Mouse (Mus musculus): ENCODE measurements around the gene Lamc2. TPM values are rescaled to one million over a fixed set of nuclear protein-coding genes. Genes with fewer than 3 reads are reported as not detected.

Lamc2 gene
- polyA plus RNA-seq, 1 experiment: not detected

- Histone ChIP-seq H3K27ac (ENCODE audit: insufficient read depth, low read depth, low read length) (no peak overlapping the region), H3K4me1 (ENCODE audit: control insufficient read depth, insufficient read depth, low read length) (peaks cover 4% of the 10 kb centered on the region; the same call in 1 of the 2 replicates), H3K4me3 (ENCODE audit: insufficient read depth, low read length) (no peak overlapping the region)
- TF ChIP-seq POLR2A (IDR thresholded peaks at IDR 0.05; ENCODE audit: borderline replicate concordance, low read depth, low read length) (no peak), CTCF (IDR thresholded peaks at IDR 0.05; ENCODE audit: low read depth, low read length) (no peak)
Measured at GRCm38 (mm10) chr1:153122764-153123163, 63.5 kb downstream of the Lamc2 start.

DNA sequence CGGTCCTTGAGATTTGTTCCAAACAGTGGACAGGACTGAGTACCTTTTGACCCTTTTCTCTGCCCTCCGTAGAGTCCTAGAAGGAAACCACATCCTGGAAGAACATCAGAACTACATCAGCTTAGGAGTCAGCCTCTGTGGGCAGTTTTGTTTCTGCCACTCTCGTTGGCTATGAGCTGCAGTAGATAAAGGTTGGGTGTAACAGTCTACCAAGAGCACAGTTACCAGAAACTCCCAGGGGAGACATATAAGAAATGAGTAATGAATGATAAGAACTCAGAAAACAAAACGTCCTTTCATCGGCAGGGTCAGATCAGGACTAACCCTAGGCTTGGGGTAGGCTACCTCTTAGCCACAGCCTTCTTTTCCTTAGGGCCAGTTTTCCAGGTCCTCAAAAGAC lies 64.9 kb downstream of the Lamc2 start:
- Histone ChIP-seq H3K27ac (ENCODE audit: insufficient read depth, low read depth, low read length) (no peak overlapping the region), H3K4me3 (ENCODE audit: insufficient read depth, low read length) (no peak overlapping the region)
- TF ChIP-seq CTCF (IDR thresholded peaks at IDR 0.05; ENCODE audit: low read depth, low read length): no peak
- TF ChIP-seq POLR2A (IDR thresholded peaks at IDR 0.05; ENCODE audit: borderline replicate concordance, low read depth, low read length): no peak

GRCm38 (mm10) chr1:153120544-153120943 lies 65.7 kb downstream of the Lamc2 start:
- Histone ChIP-seq H3K27ac (ENCODE audit: insufficient read depth, low read depth, low read length) (no peak overlapping the region), H3K4me3 (ENCODE audit: insufficient read depth, low read length) (no peak overlapping the region), H3K4me1 (ENCODE audit: control insufficient read depth, insufficient read depth, low read length) (no peaks in the 10 kb centered on the region)
- TF ChIP-seq POLR2A (IDR thresholded peaks at IDR 0.05; ENCODE audit: borderline replicate concordance, low read depth, low read length) (no peak), CTCF (IDR thresholded peaks at IDR 0.05; ENCODE audit: low read depth, low read length) (no peak)

More for the DNA sequence above, 64.9 kb downstream of the Lamc2 start:
- no peaks in the 10 kb centered on the region for H3K4me1 ChIP-seq (ENCODE audit: control insufficient read depth, insufficient read depth, low read length)

- Histone ChIP-seq H3K27ac (ENCODE audit: insufficient read depth, low read depth, low read length) (no peak overlapping the region), H3K4me3 (ENCODE audit: insufficient read depth, low read length) (no peak overlapping the region), H3K4me1 (ENCODE audit: control insufficient read depth, insufficient read depth, low read length) (no peaks in the 10 kb centered on the region)
- TF ChIP-seq CTCF (IDR thresholded peaks at IDR 0.05; ENCODE audit: low read depth, low read length): no peak
- TF ChIP-seq POLR2A (IDR thresholded peaks at IDR 0.05; ENCODE audit: borderline replicate concordance, low read depth, low read length): no peak
Measured at GRCm38 (mm10) chr1:153115315-153115714, 70.9 kb downstream of the Lamc2 start.

DNA sequence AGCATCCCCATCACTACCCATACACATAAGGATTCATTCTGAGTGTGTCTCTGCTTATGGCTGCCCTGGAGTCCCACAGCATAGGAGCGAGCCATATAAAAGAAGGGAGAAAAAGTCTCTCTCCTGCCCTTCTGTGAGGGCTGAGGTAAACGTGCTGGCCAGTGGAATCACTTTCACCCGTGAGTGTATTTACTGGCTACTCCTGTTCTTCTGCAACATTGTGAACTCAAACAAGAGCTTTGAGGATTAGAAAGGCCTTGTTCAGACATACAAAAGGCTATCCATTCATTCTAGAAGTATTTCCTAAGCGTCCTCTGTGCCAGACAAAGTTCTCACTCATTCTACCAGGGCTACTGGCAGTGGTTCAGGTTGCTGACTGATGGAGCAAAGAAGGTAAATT lies 74.7 kb downstream of the Lamc2 start:
- Histone ChIP-seq H3K4me1 (ENCODE audit: control insufficient read depth, insufficient read depth, low read length) (no peaks in the 10 kb centered on the region), H3K27ac (ENCODE audit: insufficient read depth, low read depth, low read length) (no peak overlapping the region), H3K4me3 (ENCODE audit: insufficient read depth, low read length) (no peak overlapping the region)
- TF ChIP-seq CTCF (IDR thresholded peaks at IDR 0.05; ENCODE audit: low read depth, low read length) (no peak), POLR2A (IDR thresholded peaks at IDR 0.05; ENCODE audit: borderline replicate concordance, low read depth, low read length) (no peak)

- no peak overlapping the region for H3K27ac ChIP-seq (ENCODE audit: insufficient read depth, low read depth, low read length)
- no peak overlapping the region for H3K4me3 ChIP-seq (ENCODE audit: insufficient read depth, low read length)
- TF ChIP-seq CTCF (IDR thresholded peaks at IDR 0.05; ENCODE audit: low read depth, low read length) (no peak), POLR2A (IDR thresholded peaks at IDR 0.05; ENCODE audit: borderline replicate concordance, low read depth, low read length) (no peak)
- no peaks in the 10 kb centered on the region for H3K4me1 ChIP-seq (ENCODE audit: control insufficient read depth, insufficient read depth, low read length)
Measured at GRCm38 (mm10) chr1:153109836-153110235, 76.4 kb downstream of the Lamc2 start.

DNA sequence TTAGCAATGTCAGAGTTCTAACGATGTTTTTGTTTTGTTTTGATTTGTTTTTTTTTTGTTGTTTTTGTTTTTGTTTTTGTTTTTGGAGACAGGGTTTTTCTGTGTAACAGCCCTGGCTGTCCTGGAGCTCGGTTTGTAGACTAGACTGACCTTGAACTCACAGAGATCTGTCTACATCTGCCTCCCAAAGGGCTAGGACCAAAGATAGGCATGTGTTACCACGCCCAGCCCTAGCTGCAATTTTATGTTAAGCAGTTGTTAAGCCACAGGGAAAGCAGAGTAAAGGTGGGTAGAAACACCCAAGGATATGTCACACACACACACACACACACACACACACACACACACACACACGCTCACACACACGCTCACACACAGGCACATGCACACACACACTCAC lies 76.9 kb downstream of the Lamc2 start:
- Histone ChIP-seq H3K27ac (ENCODE audit: insufficient read depth, low read depth, low read length) (no peak overlapping the region), H3K4me3 (ENCODE audit: insufficient read depth, low read length) (no peak overlapping the region)
- TF ChIP-seq CTCF (IDR thresholded peaks at IDR 0.05; ENCODE audit: low read depth, low read length): no peak
- no peak for TF ChIP-seq POLR2A (IDR thresholded peaks at IDR 0.05; ENCODE audit: borderline replicate concordance, low read depth, low read length)

DNA sequence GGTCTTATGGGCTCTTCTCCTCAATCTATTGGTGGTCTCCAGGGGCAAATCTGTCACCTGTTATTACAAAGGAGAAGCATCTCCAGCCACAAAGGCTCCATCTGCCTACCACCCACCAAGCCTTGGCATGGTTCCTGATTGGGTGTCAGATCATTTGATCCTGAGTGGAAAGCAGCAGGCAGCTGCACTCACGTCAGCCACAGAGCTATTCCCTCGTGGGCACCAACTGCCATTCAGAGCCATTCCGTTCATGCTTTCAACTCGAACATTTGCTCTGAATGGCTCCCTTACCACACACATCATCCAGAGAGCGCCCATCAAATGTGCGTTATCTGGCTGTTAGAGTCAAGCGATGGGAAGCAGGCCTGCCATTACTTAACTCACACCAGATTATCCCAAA lies 78.4 kb downstream of the Lamc2 start:
- TF ChIP-seq CTCF (IDR thresholded peaks at IDR 0.05; ENCODE audit: low read depth, low read length) (no peak), POLR2A (IDR thresholded peaks at IDR 0.05; ENCODE audit: borderline replicate concordance, low read depth, low read length) (no peak)
- no peaks in the 10 kb centered on the region for H3K4me1 ChIP-seq (ENCODE audit: control insufficient read depth, insufficient read depth, low read length)

More for the DNA sequence above, 76.9 kb downstream of the Lamc2 start:
- no peaks in the 10 kb centered on the region for H3K4me1 ChIP-seq (ENCODE audit: control insufficient read depth, insufficient read depth, low read length)

GRCm38 (mm10) chr1:153104804-153105203 lies 81.4 kb downstream of the Lamc2 start:
- TF ChIP-seq POLR2A (IDR thresholded peaks at IDR 0.05; ENCODE audit: borderline replicate concordance, low read depth, low read length) (no peak), CTCF (IDR thresholded peaks at IDR 0.05; ENCODE audit: low read depth, low read length) (no peak)
- no peak overlapping the region for H3K4me3 ChIP-seq (ENCODE audit: insufficient read depth, low read length)

More for the DNA sequence above, 78.4 kb downstream of the Lamc2 start:
- Histone ChIP-seq H3K27ac (ENCODE audit: insufficient read depth, low read depth, low read length) (no peak overlapping the region), H3K4me3 (ENCODE audit: insufficient read depth, low read length) (no peak overlapping the region)

DNA sequence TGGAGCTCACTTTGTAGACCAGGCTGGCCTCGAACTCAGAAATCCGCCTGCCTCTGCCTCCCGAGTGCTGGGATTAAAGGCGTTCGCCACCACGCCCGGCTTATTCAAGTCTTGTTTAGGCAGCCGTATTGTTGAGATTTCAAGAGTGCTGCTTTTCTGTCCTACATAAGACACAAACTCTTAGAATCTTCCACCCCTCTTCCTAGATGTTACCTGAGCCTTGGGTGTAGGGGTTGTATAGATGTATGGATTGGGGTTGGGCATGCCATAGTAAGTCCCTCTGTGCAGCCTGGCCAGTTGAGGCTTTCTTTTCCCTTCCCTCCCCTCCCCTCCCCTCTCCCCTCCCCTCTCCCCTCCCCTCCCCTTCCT lies 83.1 kb downstream of the Lamc2 start:
- H3K4me3 ChIP-seq (ENCODE audit: insufficient read depth, low read length): no peak overlapping the region
- TF ChIP-seq CTCF (IDR thresholded peaks at IDR 0.05; ENCODE audit: low read depth, low read length): no peak
- TF ChIP-seq POLR2A (IDR thresholded peaks at IDR 0.05; ENCODE audit: borderline replicate concordance, low read depth, low read length): no peak
- no peak overlapping the region for H3K27ac ChIP-seq (ENCODE audit: insufficient read depth, low read depth, low read length)
- no peaks in the 10 kb centered on the region for H3K4me1 ChIP-seq (ENCODE audit: control insufficient read depth, insufficient read depth, low read length)

More at GRCm38 (mm10) chr1:153104804-153105203, 81.4 kb downstream of the Lamc2 start:
- H3K4me1 ChIP-seq (ENCODE audit: control insufficient read depth, insufficient read depth, low read length): no peaks in the 10 kb centered on the region
- H3K27ac ChIP-seq (ENCODE audit: insufficient read depth, low read depth, low read length): no peak overlapping the region
